Mouse (Mus musculus) kidney, adult 9 months (tissue): ENCODE results near the gene Plk3.
A peak's percentile ranks its signal among the peaks of the same experiment; 100 is the strongest.
"Not testable (repeated sequence)": the region's sequence is repeated elsewhere in the genome, so short reads cannot be mapped to it uniquely, and the experiment has no call there.

Experiments
- DNase-seq: peaks from one replicate; pipeline ENCODE4 v3.0.0; 2022

Gene Plk3

DNA sequence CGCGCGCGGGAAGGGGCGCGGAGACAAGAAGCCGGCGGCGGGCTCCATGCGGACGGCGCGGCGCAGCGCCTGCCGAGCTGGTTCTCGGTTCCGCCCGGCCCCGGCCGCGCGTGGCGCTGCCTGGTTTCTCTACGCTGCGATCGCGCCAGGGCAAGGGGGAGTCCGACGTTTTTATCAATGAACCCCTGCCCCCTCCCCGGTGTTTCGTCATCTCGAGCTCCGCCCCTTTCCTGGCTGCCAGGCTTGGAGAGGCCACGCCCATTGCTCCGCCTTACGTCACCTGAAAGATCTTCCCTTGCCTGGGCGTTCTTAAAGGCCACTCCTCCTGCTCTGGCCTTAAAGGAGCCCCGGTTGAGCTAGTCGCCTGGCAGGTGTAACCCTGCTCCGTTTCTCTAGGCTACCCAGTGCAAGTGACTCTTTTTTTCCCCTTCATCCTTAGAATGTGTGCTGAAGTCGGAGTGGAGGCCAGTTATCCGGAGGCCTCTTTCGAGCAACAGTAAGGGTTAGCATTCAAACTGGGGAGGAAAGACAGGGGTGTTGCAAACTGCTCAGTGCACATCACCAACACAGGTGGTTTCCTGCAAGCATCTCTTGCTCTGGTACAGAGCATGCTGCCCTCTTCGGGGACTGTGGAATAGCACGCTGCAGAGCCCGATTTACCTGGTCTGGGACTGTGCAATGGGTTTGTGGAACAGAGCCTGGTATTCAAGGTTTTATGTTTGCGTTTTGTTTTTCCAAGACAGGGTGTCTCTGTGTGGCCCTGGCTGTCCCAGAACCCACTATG lies at the start of gene Plk3:
Plk3 (minus strand) TSS at position 147 of the 784 bp plus-strand sequence.
- DNase-seq: peak; percentile 98

DNA sequence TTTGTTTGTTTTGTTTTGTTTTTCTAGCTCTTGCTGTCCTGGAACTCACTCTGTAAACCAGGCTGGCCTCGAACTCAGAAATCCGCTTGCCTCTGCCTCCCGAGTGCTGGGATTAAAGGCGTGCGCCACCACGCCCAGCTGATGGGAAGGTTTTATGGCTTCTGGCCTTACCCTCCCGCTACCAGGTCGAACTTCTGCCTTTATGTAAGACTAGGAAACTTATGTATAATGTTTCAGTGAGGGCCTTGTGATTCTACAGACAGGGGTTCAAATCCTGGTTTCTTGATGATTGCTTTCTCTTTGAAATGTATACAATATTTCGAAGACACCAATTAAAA lies 49.0 kb upstream of the Plk3 start:
- DNase-seq: not testable (repeated sequence)

DNA sequence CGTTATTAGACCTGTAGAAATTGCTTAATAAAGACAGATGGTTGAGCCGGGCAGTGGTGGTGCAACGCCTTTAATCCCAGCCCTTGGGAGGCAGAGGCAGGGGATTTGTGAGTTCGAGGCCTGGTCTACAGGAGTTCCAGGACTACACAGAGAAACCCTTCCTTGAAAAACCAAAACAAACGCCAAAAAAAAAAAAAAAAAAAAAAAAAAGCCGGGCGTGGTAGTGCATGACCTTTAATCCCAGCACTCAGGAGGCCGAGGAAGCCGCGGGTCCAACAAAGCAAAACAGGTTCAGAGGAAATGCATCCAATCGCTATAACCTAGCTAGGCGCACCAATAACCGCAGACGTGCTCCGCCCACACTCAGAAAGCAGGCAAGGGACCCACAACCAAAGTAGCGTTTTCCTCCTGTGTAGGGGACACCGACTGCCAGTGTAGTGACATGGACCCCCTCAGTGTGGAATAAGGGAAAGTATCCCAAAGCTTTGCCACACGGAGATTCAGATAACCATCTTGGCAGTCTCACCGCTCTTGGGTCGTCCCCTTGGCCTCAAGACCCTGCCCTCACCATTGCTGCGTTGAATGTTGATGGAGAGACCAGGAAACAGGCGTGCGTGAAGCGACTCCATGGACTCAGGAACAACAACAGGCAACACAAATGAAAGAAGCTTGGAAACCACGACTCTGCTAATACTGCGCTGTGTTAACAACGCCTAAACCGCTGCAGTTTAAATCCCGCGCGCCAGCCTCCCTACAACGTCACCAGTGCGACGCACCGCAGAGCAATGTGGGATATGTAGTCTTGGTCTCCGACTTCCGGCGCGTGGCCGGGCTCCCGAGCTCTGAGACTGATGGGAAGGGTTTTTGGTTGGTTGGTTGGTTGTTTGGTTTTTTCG lies 48.3 kb upstream of the Plk3 start, which contains the start of gene Kif2c:
Kif2c (minus strand) TSS at position 777 of the 896 bp plus-strand sequence.
- DNase-seq: peak; percentile 94

DNA sequence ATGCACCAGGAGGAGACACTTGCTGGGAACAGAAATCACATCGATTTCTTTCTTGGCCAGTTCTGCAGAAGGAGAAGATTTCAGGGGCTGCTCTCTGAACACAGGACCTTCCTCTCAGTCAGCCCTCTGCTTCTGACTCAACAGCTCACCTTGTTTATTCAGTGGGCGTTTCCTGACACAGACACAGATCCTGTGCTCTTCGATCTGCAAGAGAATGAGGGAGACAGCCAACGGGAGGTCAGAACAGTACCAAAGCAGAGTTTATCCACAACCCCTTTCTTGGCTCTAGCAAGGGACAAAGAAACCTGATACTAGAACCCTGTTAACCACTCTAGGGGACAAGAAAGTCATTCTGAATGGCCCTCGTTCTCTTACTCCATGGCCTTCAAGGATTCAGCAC lies 36.2 kb upstream of the Plk3 start:
- no peak for DNase-seq

DNA sequence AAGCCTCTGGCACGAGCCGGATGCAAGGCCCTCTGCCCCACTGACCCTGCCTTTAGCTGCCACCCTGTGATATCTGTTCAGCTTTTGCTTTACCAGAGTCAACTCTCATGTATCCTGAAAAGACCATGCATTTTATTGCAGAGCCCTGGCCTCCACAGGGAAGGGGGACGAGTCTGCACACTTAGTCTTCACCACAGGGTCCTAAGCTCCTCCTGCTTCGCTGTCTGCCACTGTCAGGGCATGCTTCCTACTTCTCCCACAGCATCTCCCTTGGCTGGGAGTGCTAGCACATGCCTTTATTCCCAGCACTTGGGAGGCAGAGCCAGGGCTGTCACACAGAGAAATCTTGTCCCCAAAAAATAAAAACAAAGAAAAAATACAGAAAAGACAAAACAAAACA lies 27.4 kb upstream of the Plk3 start:
- DNase-seq: no peak

DNA sequence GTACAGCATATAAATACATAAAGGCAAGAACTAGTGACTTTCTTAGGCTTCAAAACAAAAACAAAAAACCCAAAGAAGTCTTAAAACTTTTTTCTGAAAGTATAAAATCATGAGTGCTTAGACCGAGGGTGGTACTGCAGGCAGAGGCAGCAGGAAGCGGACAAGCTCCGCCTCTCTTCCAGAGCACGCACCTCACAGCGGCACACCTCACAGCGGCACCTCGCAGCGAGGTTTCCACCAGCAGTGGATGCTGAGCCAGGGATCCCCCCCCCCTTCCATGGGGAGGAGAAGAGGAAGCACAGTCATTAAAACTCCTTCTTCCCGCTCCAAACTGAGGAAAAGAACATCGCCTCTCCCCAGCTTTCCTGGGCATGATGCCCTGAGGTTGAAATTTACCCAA lies 25.9 kb upstream of the Plk3 start:
- DNase-seq: no peak

DNA sequence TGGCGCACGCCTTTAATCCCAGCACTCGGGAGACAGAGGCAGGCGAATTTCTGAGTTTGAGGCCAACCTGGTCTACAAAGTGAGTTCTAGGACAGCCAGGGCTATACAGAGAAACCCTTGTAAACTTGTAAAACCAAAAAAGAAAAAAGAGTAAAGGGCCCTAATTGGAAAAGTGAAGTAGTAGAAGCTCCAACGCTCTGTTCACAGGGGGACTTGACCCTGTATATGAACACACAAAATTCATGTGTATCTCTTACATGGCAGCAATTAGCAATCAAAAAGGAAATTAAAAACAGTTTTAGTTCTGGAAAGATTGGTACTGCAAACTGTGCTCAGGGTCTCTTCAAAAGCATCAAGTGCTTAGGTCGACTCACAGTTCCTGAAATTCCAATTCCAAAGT lies 22.6 kb upstream of the Plk3 start:
- no peak for DNase-seq

DNA sequence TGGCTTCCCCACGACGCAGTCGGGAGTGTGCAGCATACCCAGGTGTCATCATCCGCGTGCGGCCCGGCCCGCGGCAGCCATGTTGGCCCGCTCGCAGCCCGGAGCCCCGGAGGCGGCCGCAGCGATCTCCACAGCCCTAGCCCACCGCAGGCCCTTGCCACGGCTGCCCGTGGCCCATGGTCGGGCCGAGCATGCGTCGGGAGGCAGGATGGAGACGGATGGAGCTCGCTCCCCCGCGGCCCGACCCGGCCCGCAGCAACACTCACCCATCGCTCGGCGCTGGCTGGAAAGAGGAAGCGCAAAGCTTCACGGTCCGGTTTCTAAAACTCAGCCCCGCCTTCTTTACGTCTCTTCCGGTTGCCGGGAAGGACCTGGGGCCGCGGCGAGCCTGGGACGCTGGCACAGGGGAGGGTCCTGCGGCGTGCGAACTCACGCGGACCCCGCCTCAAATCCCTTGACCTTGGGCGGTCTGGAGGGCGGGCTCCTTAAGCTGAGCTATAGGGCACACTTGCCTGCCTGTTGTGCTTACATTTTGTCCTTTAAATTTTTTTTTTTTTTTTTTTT lies 22.1 kb upstream of the Plk3 start, which contains the start of gene Rps8:
Rps8 (minus strand) TSS at position 452 of the 564 bp plus-strand sequence.
- DNase-seq: peak; percentile 90

DNA sequence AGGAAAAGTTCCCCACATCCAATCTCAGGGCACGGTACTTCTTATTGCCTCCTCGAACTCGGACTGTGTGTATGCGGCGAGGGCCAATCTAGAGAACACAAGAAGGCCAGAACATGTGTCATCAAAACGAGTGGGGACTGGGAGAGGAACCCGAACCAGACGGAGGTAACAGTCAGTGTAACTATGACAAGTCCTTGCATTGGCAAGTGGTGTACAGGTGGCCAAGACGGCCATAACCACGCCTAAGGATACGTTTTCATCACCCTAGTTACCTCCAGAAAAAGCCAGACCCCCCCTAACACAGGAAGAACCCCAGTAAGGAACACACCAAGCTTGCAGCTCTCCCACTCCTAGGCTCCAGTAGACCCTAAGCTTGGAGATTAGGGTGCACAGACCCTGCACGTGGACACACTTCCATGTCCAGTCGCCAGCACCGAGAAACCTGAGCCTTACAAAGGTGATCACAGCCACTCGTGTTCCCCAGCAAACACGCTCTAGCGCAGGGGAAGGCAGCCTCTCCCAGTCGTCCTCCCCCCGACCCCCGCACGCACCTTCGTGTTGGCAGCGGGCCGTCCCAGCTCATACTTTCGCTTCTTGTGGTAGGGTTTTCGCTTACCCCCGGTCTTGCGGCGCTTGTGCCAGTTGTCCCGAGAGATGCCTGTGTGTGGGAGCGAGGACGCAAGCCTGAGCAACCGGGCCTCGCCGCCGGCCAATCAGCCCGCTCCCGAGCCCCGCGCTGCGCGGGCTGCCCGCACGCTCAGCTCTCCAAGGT lies 21.4 kb upstream of the Plk3 start:
- no peak for DNase-seq

DNA sequence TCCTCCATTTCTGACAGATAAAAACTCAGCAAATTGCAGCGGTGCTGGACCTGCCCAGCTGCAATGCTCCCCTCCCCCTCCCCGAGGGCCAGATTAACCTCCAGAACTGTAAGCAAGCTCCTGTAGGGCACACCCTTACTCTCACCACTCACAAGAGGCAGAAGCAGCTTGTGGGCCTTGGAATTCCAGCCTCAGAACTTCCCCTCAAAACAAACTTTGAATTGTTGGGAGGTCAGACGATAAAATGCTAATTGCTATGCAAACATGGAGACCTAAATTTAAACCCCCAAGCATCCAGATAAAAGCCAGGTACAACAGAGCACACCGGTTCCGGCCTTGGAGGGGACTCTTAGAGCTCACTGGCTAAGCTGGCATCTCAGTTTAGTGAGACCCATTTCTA lies 19.0 kb upstream of the Plk3 start:
- DNase-seq: no peak

DNA sequence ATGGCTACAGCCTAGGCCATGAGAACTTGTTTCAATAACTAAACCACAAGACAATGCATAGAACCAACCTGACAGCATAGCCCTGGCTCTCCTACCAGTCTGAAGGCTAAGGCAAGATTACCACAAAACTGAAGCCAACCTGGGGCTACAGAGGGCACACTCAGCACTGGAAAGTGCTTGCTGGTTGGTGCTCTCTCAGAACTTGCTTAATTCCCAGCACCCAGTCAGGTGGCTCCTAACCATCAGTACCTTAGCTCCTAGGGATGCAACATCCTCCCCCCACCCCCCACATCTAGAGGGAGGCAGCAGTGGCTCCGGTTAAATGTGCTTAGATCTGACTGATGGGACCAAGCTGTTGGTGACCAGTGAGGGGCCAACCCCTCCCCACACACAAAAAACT lies 17.7 kb upstream of the Plk3 start:
- DNase-seq: no peak

DNA sequence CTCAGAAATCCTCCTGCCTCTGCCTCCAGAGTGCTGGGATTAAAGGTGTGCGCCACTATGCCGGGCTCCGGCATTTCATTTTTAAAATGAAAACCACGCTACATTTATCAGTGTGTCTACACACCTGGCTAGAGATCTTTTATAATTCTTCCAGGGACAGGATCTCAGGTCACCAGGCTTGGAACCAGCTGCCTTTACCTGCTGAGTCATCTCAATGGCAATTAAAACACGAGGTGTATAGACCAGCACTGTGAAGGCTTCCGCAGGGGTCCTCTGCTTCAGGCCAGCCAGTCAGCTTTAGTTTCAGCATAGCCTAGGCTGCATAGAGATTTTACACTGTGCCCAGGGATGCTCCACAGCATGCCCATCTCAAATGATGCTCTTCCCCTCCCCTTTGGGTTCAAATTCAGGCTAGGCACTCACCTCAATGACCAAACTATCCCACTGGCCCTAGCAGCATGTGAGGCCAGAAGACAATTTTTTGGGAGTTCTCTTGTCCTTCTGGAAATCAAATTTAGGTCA lies 16.5 kb upstream of the Plk3 start:
- DNase-seq: no peak

DNA sequence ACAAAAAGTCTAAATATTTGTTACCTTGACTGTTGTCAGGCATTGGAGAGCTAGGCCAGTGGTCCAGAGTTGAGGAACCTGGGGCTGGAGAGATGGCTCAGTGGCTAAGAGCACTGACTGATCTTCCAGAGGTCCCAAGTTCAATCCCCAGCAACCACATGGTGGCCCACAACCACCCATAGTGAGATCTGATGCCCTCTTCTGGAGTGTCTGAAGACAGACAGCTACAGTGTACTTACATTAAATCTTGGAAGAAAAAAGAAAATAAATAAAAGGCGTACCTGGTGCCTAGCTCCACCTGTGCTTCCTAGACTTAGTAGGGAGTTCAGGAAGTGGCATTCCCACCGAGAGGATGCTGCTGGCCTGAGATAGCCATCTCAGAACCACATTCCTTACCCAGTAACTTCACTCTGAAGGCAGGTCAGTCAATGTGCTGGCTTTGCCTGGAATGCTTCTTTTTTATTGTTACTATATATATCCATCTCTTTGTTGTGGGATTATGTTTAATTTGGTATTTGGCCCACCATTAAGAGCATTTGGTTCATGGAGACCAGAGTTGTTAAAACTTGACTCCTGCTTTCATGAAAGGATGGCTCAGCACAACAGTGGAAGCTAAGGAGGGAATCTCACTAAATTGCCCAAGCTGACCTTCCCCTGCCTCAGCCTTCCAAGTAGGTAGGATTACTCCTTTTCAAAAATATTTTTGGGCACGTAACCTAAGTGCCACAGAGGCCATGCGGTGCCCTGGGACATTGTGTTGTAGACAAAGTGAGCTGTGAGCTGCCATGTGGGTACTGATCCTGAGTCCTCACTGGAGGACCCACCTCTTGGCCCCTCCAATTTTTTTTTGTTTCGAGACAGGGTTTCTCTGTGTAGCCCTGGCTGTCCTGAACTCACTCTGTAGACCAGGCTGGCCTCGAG lies 15.8 kb upstream of the Plk3 start:
- no peak for DNase-seq

DNA sequence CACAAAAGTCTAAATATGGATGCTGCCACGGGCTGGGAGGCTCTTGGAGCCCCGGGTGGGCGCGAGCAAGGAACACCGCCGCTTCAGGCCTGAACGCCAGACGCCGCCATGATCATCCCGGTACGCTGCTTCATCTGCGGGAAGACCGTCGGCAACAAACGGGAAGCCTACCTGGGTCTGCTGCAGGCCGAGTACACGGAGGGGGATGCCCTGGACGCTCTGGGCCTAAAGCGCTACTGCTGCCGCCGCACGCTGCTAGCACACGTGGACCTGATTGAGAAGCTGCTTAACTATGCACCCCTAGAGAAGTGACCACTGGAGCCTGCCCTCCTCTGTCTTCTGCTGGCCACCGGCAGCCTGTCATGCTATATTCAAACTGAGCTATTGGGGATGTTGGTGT lies 15.1 kb upstream of the Plk3 start:
- no peak for DNase-seq

DNA sequence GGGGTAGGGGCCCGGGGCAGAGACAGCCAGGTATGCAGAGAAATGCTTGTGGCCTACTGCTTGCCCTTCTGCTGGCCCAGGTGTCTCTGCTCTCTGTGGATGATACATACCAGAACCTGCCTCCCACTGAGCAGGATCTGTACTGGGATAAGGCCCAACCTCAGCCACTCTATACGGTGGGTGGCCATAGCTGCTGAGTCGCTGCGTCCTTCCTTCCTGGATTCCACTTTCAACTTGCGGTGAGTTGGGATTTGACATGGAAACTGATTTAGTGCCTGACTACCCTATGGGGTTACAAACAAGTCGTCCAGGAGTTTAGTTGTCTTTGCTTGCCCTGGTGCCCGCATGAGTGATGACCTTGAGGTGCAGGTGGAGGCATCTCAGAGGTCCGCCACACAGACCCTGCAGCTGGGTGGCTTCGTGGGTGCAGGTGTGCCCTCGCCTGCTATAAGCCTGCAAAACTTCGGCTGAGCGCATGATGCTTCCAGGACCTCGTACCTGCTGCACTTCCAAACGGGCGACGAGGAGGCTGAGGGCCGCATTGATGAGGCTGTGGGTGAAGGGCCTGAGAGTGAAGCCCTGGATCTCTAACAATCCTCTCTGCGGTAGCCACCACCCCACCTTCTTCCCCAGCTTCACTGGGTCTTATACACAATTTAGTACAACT lies 14.4 kb upstream of the Plk3 start:
- no peak for DNase-seq

DNA sequence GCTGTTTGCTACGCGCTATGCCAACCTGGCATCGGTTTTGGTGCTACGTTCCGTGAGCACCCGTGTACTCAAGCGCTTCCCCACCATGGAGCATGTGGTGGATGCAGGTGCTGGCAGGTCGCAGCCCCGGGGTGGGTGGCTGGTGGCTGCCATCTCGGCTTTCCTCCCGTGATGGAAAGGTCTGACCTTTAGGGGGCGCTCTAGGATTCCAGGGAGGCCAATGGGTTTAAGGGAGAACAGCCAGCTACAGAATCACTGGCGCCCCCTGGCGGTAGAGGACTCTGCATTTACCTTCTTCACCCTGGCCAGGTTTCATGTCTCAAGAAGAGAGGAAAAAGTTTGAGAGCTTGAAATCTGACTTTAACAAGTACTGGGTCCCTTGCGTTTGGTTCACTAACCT lies 12.4 kb upstream of the Plk3 start:
- DNase-seq: peak; percentile 95

DNA sequence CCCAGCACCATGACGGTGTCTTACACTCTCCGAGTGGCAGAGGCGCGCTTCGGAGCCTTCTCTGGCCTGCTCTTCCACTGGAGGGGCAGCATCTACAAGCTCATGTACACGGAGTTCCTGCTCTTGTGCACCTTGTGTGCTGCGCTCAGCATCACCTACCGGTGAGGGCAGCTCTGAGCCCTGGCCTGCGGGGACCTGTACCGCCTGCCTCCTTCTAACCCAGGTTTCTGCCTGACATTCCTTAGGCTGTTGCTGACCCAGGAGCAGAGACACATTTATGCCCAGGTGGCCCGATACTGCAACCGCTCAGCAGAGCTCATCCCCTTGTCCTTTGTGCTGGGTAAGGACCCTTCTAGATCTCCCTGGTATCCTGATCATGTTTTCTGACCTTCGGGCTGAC lies 11.5 kb upstream of the Plk3 start:
- DNase-seq: no peak

DNA sequence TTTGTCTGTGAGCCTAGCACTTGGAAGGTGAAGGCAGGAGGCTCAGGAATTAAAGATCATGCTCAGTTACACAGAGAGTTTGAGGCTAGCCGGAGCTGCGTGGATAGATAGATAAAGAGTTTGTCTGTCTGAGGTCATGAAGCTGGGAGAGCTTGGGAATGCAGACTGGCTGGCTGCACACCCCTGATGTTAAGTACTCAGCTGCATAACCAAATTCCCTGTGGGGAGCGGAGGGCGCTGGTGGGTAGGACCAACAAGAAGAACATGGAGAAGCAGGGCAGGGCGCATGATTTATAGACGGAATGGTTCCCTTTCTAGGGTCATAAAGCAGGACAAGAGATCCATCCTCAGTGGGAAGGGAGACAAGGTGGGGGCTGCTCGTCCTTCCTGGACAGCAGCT lies 9.3 kb upstream of the Plk3 start:
- no peak for DNase-seq

DNA sequence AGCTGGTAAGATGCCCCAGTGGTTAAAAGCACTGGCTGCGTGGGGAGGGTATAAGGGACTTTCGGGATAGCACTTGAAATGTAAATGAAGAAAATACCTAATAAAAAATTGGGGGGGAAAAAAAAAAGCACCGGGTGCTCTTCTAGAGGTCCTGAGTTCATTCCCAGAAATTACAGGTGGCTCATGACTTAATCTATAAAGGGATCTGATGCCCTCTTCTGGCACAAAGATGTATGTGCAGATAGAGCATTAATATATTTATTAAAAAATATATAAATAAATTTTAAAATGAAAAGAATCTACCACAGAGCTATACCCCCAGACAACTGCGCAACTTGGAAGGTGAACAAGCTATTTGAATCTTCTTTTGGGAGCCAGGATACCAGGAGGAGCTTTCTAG lies 6.8 kb upstream of the Plk3 start:
- no peak for DNase-seq

DNA sequence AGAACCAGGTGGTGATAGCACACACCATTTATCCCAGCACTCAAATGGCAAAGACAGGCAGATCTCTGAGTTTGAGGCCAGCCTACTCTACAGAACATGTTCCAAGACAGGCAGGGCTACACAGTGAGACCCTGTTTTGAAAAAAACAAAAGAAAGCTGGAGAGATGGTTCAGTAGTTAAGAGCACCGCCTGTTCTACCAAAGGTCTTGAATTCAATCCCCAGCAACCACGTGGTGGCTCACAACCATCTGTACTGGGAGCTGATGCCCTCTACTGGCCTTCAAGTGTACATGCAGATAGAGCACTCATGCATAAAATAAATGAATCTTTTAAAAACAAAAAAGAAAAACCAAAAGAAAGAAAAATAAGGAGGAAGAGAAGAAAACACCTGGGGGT lies 5.5 kb upstream of the Plk3 start:
- peak; percentile 81 for DNase-seq
